Mouse (Mus musculus) heart, adult 2 months (tissue): ENCODE measurements around the gene Tbc1d23.

ENCODE experiments used
- CTCF ChIP-seq: fragments of 200-600 bp; IDR thresholded peaks from 2 replicates; pipeline ENCODE4 v1.8.1; 2022; ENCODE audit warnings: antibody characterized with exemption, mild to moderate bottlenecking, moderate library complexity
- EP300 ChIP-seq: fragments of 200-500 bp; IDR thresholded peaks from 2 replicates; pipeline ENCODE4 v1.6.1; 2011; ENCODE audit warnings: low read depth, low read length, control low read depth; ENCODE audit not compliant: insufficient read depth
- POLR2A ChIP-seq: fragments of 200-500 bp; IDR thresholded peaks from 2 replicates; pipeline ENCODE4 v1.6.1; 2011; ENCODE audit warnings: mild to moderate bottlenecking, low read depth, low read length, control low read depth; ENCODE audit not compliant: insufficient read depth

- TF ChIP-seq POLR2A (no peak), EP300 (no peak), CTCF (no peak)
Observed at GRCm38 (mm10) chr16:57167514-57167912, 63.8 kb downstream of the Tbc1d23 start.
